Mouse (Mus musculus) limb, embryonic 14.5 days (tissue): ENCODE results near the gene 4430402I18Rik. TPM values are rescaled to one million over a fixed set of nuclear protein-coding genes. Genes with fewer than 3 reads are reported as not detected.
A peak's percentile ranks its signal among the peaks of the same experiment; 100 is the strongest.

Experiments
- ATAC-seq: fragments of 200-750 bp; cut with Nextera tagmentation; 2 replicates; pipeline ENCODE4 v1.8.0; 2017; ENCODE audit warnings: low read depth, moderate number of reproducible peaks, moderate TSS enrichment; ENCODE audit not compliant: low FRiP score
- DNase-seq: peaks from one replicate; pipeline ENCODE4 v3.0.0-alpha.2; 2015; ENCODE audit warnings: low spot score
- H3K27ac ChIP-seq: fragments of 300-500 bp; sonication (generic); replicated peaks from 2 replicates; pipeline ENCODE4 v1.5.1; 2014; ENCODE audit warnings: low read depth, mild to moderate bottlenecking, low read length, moderate library complexity, mixed read lengths
- H3K27me3 ChIP-seq: fragments of 300-500 bp; sonication (generic); 2 replicates; pipeline ENCODE4 v1.6.1; 2014; ENCODE audit warnings: low read length, mixed read lengths; ENCODE audit not compliant: control insufficient read depth, insufficient read depth
- H3K36me3 ChIP-seq: fragments of 300-500 bp; sonication (generic); 2 replicates; pipeline ENCODE4 v1.6.1; 2014; ENCODE audit warnings: mild to moderate bottlenecking, low read length, moderate library complexity, mixed read lengths; ENCODE audit not compliant: control insufficient read depth, insufficient read depth
- H3K4me1 ChIP-seq: fragments of 300-500 bp; sonication (generic); 2 replicates; pipeline ENCODE4 v1.6.1; 2014; ENCODE audit warnings: antibody characterized with exemption, low read length, mixed read lengths; ENCODE audit not compliant: control insufficient read depth, insufficient read depth
- H3K4me2 ChIP-seq: fragments of 300-500 bp; sonication (generic); replicated peaks from 2 replicates; pipeline ENCODE4 v1.6.1; 2014; ENCODE audit warnings: low read depth, mild to moderate bottlenecking, low read length, moderate library complexity; ENCODE audit not compliant: severe bottlenecking
- H3K4me3 ChIP-seq: fragments of 300-500 bp; sonication (generic); replicated peaks from 2 replicates; pipeline ENCODE4 v1.5.1; 2014; ENCODE audit warnings: low read length
- H3K9ac ChIP-seq: fragments of 300-500 bp; sonication (generic); 2 replicates; pipeline ENCODE4 v1.6.1; 2014; ENCODE audit warnings: mild to moderate bottlenecking, low read depth, low read length, moderate library complexity; ENCODE audit not compliant: severe bottlenecking
- H3K9me3 ChIP-seq: fragments of 300-500 bp; sonication (generic); 2 replicates; pipeline ENCODE4 v1.6.1; 2016; ENCODE audit warnings: low read length; ENCODE audit not compliant: control insufficient read depth
- POLR2A ChIP-seq: fragments of 200-500 bp; IDR thresholded peaks from 2 replicates; pipeline ENCODE4 v1.8.0; 2012; ENCODE audit warnings: inconsistent platforms, mild to moderate bottlenecking, moderate library complexity, borderline replicate concordance; ENCODE audit not compliant: insufficient read depth, insufficient read length; ENCODE audit errors: extremely low read depth
- WGBS: fragments of 180-500 bp; shearing (Covaris S2); extraction: QIAGEN DNeasy Blood & Tissue Kit; methylation state at CpG from one replicate; pipeline ENCODE4 v1.1.7; 2014; 5-methylcytosine and 5-hydroxymethylcytosine counted together
- polyA plus RNA-seq, 2 experiments: library from polyadenylated mRNA; depleted of rRNA in 1 of 2; stranded (reverse) in 1 of 2; unstranded in 1 of 2; fragments of >200 nt; fragmentation: Nextera tagmentation in 1 of 2; extraction: Ambion mirVana in 1 of 2; gene quantifications; 2 replicates each; pipeline versions ENCODE4 v1.2.1 to v1.2.3; 2012 to 2014

4430402I18Rik gene
- polyA plus RNA-seq (2012; rRNA removed) = 0.59 and 1.0 TPM in 2 replicates
- polyA plus RNA-seq (2014; fragmentation: Nextera tagmentation; extraction: Ambion mirVana) = 1.0 and 1.5 TPM in 2 replicates

DNA sequence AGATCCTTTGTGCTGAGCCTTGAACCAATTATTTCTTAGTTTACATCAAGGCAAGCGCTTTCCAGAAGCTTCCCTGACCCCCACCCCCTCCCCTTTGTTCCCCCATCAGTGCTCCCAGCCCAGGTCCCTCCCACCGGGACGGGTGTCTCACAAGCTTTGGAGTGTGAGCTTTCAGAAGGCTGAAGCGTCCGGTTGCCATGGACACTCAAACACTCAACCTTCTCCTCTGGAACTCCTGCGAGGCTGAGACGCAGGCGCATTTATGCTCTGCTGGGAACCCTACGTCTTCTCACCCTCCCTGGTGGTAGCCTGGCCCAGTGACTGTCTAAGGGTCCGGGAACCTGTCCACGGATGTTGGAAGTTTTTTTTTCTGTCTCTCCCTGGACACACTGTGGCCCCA, at the start of gene 4430402I18Rik:
TSS of gene 4430402I18Rik (minus strand) at position 149 of the 400 bp plus-strand sequence.
- Histone ChIP-seq H3K27me3 (no peaks in the 10 kb centered on the region), H3K4me2 (no peak within 1 kb of the TSS), H3K27ac (no peak within 1 kb of the TSS), H3K4me3 (no peak within 1 kb of the TSS), H3K9me3 (no peaks in the 10 kb centered on the region), H3K4me1 (peaks cover 5% of the 10 kb centered on the region), H3K9ac (no peak within 1 kb of the TSS), H3K36me3 (no peaks in the 10 kb centered on the region)
- no peak for TF ChIP-seq POLR2A
- WGBS = 9% methylated on average over 11 of the region's 11 CpGs
- no peak for ATAC-seq
- DNase-seq = no peak

- WGBS = 28% methylated on average over 5 of the region's 5 CpGs
- peaks cover 74% of the 10 kb centered on the region for H3K36me3 ChIP-seq
- no peak for DNase-seq
- H3K27ac ChIP-seq = no peak overlapping the region
- TF ChIP-seq POLR2A = no peak
- no peaks in the 10 kb centered on the region for H3K9me3 ChIP-seq
- H3K4me1 ChIP-seq = no peaks in the 10 kb centered on the region
- no peak overlapping the region for H3K4me3 ChIP-seq
- H3K4me2 ChIP-seq = no peak overlapping the region
- H3K27me3 ChIP-seq = no peaks in the 10 kb centered on the region
- no peak for ATAC-seq
- H3K9ac ChIP-seq = no peak overlapping the region
These were observed 49.2 kb upstream of the 4430402I18Rik start for GRCm38 (mm10) chr19:29016786-29017185.

GRCm38 (mm10) chr19:29016204-29016765, 48.7 kb upstream of the 4430402I18Rik start:
- ATAC-seq = no peak
- peaks cover 72% of the 10 kb centered on the region for H3K36me3 ChIP-seq
- no peaks in the 10 kb centered on the region for H3K4me1 ChIP-seq
- no peaks in the 10 kb centered on the region for H3K27me3 ChIP-seq
- DNase-seq = no peak
- no peak overlapping the region for H3K9ac ChIP-seq
- no peak overlapping the region for H3K27ac ChIP-seq
- WGBS = 34% methylated on average over 5 of the region's 5 CpGs
- TF ChIP-seq POLR2A = no peak
- no peak overlapping the region for H3K4me3 ChIP-seq
- H3K4me2 ChIP-seq = no peak overlapping the region
- H3K9me3 ChIP-seq = no peaks in the 10 kb centered on the region

DNA sequence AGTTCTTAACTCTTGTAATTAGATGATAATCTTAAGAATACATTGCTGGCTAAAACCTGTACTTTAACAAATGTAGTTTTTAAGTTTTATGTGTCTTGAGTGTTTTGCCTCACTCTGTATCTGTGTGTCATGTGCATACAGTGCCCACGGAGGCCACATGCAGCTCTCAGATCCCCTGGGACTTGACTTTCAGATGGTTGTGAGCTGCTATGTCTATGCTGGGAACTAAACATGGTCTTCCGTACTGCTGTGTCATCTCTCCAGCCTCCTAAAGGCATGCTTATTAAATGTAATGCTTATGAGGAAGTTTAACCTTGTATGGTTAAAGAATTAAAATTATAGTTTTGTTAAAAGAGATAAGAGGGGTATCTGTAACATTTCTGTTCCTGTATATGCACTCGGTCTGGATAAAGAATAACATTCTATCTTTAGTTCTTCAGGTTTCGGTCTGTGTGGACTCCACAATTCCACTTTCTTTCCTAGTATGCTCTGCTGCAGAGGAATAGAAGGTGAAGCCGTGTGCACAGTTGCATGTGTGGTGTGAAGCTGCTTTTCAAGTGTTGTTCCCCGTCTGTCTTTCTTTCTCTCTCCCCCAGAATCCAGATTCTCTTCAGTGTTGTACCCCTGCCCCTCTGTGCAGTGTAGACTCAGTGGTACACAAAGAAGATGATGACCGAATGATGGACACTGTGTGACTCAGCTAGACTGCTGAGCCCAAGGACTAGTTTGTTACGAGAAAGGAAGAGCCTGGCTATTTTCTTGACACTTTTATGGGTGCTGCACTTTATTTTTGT, 48.0 kb upstream of the 4430402I18Rik start:
- no peak for TF ChIP-seq POLR2A
- Histone ChIP-seq H3K9me3 (no peaks in the 10 kb centered on the region), H3K4me1 (no peaks in the 10 kb centered on the region), H3K9ac (no peak overlapping the region), H3K4me2 (no peak overlapping the region), H3K4me3 (no peak overlapping the region), H3K36me3 (peaks cover 69% of the 10 kb centered on the region), H3K27me3 (no peaks in the 10 kb centered on the region), H3K27ac (no peak overlapping the region)
- no peak for ATAC-seq
- no peak for DNase-seq
- WGBS = 60% methylated on average over 8 of the region's 8 CpGs

- TF ChIP-seq POLR2A = no peak
- no peak overlapping the region for H3K4me2 ChIP-seq
- no peaks in the 10 kb centered on the region for H3K9me3 ChIP-seq
- H3K27ac ChIP-seq = no peak overlapping the region
- peaks cover 62% of the 10 kb centered on the region for H3K36me3 ChIP-seq
- no peak overlapping the region for H3K4me3 ChIP-seq
- no peaks in the 10 kb centered on the region for H3K4me1 ChIP-seq
- no peaks in the 10 kb centered on the region for H3K27me3 ChIP-seq
- ATAC-seq (no peak), DNase-seq (peak; percentile 8)
- no peak overlapping the region for H3K9ac ChIP-seq
- WGBS = 57% methylated on average over 5 of the region's 5 CpGs
These were observed 47.0 kb upstream of the 4430402I18Rik start for GRCm38 (mm10) chr19:29014466-29015055.
